Mouse (Mus musculus) spleen, adult 12 weeks (tissue): Measurements from ENCODE around the gene Kirrel3.

Experiments used
- DNase-seq: peaks from one replicate; pipeline ENCODE4 v3.0.0; 2022; ENCODE audit warnings: low spot score

Kirrel3 gene

GRCm38 (mm10) chr9:35027382-35027997, 541.8 kb downstream of the Kirrel3 start:
- DNase-seq = no peak

DNA sequence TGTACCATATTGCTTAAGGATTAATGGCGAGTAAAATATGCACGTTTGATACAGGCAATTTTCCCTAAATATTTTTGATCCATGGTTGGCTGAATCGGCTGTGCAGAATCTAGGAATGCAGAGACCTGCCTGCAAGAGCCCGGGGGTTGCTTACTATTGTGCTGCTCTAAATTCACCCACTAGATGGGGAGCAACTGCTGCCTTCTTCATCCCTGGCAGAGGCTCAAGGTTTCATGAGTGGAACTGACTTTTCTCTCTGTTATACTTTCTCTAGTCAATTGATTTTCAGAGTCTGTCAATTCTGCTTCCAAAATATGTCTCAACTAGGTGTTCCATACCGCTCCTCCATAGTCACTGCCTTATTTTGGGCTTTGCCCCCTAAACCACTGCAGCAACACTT, 545.1 kb downstream of the Kirrel3 start:
- DNase-seq = no peak

GRCm38 (mm10) chr9:35032457-35032856, 546.8 kb downstream of the Kirrel3 start:
- DNase-seq = no peak

GRCm38 (mm10) chr9:35035074-35035473, 549.4 kb downstream of the Kirrel3 start:
- DNase-seq = no peak

DNA sequence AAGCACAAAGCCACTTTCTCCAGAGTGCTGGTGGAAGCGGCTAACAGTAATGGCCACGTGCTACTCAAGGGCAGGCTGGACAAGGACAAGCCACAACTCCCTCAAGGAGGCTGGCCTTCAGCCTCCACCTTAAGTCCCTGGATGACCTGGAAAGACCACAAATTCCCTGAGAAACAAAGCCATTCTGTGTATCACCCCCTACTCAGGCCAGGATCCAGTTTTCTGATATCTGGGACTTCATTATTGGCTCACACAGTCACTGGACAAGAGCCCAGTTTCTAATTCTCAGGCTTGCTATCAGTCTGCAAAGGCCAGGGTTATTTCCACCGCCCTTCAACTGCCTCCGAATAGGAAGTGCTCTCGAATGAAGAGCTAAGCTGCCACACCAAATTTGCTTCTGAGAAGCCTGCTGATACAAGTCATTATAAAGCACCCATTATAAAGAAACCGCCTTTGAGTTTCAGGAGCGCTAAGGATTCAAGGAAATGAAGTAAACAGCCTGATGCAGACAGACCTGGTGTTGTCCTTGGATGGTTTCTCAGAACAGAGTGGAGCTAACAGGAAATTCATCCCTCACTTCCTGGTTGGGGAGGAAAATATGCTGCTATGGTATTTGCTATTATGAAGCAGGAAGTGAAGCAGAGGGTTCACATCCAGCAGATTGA, 553.4 kb downstream of the Kirrel3 start:
- no peak for DNase-seq

DNA sequence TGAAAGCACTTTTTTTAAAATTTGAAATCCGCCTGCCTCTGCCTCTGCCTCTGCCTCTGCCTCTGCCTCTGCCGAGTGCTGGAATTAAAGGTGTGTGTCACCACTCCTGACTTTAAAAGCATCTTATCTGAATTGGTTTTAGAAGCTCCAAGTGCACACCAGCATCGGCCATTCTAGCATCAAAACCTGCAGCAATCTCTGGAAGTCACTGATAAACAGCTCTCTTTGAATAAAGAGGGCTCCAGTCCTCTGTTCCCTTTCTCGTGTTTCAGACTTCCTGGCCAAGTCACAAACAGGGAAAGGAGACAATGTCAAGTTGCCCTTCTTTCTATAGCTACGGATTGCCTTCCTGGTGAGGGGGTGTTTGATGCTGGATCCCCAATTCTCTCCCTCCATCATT, 554.2 kb downstream of the Kirrel3 start:
- no peak for DNase-seq

DNA sequence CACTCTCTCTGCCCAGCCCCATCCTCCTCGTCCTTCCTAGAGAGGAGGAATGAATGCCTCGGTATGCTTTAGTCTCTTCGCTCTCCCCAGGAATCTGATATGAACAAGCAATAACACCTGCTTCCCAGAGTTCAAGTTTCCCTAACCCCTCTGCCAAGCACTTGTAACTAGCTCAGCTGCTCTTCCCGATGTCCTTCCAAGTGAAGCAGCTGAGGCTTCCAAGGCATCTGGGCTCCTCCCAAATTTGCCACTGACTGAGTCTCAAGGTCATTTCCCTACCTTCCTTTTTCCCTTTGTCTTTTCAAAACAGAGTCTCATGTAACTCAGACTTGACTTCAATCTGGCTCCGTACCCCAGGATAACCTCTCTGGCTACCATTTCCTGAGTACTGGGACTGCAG, 555.8 kb downstream of the Kirrel3 start:
- no peak for DNase-seq

GRCm38 (mm10) chr9:35043619-35044018, 557.9 kb downstream of the Kirrel3 start:
- DNase-seq = no peak

- no peak for DNase-seq
Measured at GRCm38 (mm10) chr9:35044458-35044857, 558.8 kb downstream of the Kirrel3 start.

DNA sequence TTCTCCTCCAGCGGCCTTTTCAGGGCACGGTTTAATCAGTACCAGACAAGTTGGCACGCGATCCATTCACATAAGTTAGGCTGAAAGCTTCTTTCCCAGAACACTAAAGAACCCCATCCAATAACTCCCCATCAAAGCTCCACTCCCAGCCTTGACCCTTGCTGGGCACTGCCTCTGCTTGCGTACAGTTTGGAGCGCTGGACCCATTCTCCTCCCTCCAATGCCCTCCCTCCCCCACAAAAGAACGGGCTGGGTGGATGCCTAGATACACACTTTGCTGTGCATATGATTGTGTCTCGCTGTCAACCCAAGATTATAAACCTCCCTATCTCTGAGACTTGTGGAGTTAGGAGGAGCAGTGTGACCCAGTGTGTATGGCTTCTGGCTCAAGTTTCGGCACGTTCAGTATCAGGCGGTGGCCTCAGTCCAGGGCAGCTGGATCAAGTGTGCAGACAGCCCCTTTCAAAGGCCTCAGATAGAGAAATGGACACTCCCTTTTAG, 559.4 kb downstream of the Kirrel3 start:
- DNase-seq = no peak

DNA sequence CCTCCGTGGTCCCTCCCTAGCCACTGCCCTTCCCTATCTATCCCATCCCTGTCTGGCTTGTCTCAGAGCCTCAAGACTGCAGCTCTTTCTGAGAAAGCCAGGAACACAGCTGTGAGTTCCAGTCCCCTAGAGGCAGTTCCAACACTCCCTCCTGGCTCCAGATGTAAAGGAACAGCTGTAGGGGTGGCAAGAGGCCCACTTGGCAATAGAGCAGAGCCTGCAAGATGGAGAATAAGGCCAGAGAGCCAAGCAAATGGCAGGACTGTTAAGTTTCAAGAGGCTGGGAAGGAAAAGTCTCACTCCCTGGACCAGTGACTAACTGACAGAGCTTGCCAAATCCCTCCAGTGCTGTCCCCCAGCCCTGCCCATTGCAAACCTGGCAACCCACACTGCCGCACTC, 560.1 kb downstream of the Kirrel3 start:
- DNase-seq = no peak

DNA sequence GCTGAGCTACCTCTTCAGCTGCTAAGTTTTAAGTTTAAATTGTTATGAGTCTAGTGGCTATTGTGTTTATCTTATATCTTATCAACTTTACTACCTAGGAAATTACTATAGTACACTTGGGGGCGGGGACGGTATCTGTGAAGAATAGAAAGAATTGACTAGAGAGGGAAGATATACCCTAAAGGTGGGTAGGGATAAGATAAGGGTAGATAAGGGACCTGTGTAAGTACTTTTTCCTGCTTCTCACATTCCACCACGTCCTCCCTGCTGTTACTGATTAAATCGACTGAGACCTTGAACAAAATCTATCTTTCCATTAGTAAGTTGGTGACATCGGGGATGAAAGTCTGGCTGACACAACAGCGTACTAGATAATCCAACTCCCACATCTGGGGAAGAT, 562.8 kb downstream of the Kirrel3 start:
- DNase-seq = no peak

DNA sequence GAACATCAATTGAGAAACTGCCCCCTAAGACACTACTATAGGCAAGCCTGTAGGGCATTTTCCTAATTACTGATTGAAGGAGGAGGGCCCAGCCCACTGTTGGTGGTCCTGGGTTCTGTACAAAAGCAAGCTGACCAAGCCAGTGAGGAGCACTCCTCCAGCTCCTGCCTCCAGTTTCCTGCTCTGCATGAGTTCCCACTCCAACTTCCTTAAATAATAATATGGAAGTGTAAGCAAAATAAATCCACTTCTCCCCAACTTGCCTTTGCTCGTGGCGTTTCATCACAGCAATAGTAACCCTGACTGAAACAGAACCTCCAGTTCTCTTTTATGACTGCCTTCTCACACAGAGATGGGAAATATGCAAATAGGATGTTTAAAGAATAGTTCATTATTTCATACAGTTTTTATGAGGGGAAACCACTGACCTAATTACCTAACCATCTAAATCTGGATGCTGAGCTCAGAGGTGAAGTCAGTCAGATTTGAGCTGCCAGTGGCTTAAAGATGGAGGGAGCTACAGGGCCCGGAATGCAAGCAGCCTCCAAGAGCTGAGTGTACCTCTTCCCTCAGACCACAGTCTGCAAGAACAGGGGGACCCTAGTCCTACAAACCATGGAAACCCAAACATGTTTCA, 564.3 kb downstream of the Kirrel3 start:
- no peak for DNase-seq

DNA sequence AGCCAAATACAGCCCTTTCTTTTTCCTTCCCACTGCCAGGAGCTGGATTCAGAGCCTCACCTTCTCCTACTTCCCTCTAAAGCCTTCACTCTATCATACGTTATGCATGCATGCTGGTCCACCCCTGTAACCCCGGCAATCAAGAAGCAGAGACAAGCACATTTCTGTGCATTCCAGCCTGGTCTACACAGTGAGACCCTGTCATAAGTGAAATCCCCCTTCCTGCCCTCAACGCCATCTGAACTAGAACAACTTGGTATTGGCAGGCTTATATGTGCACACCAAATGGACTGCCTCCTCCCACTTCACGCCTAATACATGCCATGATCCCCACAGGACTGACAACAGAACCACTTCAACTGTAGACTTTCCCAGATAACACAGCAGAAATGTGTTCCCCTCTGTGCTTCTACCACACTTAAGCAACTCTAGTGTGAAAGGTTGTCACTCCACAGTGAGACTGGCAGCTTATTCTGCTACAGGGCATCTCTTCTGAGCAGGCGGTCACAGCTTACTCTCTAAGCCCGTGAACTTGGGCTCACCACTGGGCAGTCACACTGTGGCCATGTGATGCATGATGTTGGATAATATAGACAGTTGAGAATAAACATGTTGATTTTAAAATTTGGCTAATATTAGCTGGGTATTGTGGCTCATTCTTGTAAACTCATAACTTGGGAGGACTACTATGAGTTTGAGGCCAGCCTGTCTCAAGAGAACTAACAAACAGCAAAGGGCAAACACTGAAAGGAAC, 565.2 kb downstream of the Kirrel3 start:
- no peak for DNase-seq

- DNase-seq = no peak
Measured at GRCm38 (mm10) chr9:35051666-35052065, 566.0 kb downstream of the Kirrel3 start.

DNA sequence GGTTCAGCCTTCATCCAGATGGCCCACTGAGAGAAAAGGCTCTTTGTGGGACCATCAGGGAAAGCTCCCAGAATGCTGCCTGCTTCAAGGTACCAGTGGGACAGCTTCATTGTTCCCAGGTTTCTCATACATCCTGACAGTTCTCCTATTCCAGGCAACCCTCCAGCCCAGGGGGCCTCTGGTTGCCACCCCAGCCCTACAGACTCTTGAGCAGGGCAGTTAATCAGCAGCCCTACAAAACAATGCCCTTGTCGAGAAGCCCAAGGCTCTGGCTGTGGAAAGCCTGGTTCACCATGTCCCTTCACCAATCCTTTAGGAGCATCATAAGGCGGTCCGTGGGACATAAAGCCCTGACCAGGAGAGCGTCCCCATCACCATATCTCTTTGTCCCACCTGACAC, 567.0 kb downstream of the Kirrel3 start:
- no peak for DNase-seq

GRCm38 (mm10) chr9:35053081-35053480, 567.4 kb downstream of the Kirrel3 start:
- DNase-seq = no peak

DNA sequence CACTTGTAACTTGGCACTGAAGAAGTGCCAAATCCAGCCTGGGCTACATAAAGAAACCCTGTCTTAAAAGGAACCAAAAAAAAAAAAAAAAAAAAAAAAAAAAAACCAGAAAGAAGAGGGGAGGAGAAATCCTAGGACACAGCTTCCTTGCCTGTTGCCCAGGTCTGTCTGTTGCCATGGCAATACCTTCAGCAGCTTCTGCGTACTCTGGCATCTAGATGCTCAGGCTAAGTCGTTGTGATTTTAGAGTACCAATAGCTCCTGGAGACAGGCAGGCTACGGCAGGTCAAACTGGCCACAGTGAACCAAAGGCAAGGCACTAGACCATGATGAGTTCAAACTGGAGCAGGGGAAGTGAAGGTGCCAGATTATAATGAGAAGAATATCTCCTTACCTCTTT, 568.0 kb downstream of the Kirrel3 start:
- no peak for DNase-seq

DNA sequence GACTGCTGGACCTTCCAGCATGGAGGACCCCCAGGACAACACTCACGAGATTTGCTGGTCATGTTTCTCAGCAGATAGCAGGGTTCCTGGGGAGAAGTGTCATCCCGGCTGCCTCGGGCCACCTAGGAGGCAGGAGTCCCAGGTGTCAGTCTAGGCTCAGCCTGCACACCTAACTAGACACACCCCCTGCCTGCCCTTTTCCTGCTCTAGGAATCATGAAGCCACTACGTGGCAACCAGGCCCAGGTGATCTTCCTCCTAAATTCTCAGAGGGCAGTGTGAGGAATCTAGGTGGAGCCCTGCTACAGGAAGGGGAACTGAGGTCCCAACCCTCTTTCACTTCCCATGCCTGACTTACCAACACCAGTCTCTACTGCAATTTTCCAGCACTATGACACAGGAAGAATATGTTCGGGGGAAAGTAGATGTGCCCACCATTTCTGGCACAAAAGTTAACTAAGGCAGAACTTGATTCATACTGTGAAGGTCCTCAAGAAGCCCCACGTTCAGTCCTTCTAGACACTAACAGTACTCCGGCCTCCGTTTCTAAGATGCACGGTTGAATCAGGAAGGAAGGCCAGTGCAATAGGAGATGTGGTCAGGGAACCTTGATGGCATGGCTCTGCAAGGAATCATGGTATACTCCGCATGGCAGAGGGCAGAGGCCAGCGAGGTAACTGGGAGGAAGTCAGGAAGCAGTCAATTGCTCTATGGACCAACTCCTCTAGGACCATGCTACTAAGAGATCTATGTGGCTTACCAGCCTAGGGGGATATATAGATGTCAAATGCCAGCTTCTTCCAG, 570.0 kb downstream of the Kirrel3 start:
- DNase-seq = no peak

- no peak for DNase-seq
Measured at GRCm38 (mm10) chr9:35056611-35057010, 570.9 kb downstream of the Kirrel3 start.

DNA sequence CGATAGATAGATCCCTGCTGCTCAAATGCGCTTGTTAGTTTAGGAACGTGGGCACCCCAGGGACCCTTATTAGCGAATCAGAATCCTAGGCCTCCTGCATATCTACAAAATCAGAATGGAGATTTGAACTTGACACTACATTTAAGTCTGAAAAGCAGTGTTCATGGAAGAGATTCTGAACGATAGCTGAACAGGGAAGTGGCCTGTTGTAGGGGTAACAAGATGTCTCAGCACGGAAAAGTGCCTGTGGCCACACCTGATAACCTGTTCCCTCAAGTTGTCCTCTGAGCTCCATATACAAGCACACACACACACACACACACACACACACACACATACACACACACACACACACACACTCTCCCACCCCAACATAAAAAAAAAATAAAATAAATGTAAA, 571.9 kb downstream of the Kirrel3 start:
- no peak for DNase-seq

GRCm38 (mm10) chr9:35058186-35058585, 572.5 kb downstream of the Kirrel3 start:
- DNase-seq = no peak
